Mouse (Mus musculus) megakaryocyte progenitor cell, adult 5-6 weeks (primary cell): ENCODE measurements at regions not wholly inside any gene's neighbourhood (a gene's known extent, or its start where the extent isn't known, plus 50 kb on each side); places are given as distances from the start of the nearest gene placed in this dataset.
"Not testable (repeated sequence)": the region's sequence is repeated elsewhere in the genome, so short reads cannot be mapped to it uniquely, and the experiment has no call there.

Experiments used
- ATAC-seq: replicated peaks from 2 replicates; pipeline ENCODE4 v1.8.0; 2016; ENCODE audit warnings: mild to moderate bottlenecking, moderate TSS enrichment, inconsistent platforms; ENCODE audit not compliant: poor library complexity

- no peak for ATAC-seq
These were observed 397.7 kb downstream of the Isl1 start for GRCm38 (mm10) chr13:115911524-115912459.

- ATAC-seq, result no peak
These were observed 398.5 kb downstream of the Isl1 start for GRCm38 (mm10) chr13:115910866-115911449.

- ATAC-seq, result no peak
These were observed 428.9 kb downstream of the Isl1 start for GRCm38 (mm10) chr13:115880616-115881015.

GRCm38 (mm10) chr13:115860480-115860879 is 449.0 kb downstream of the Isl1 start:
- ATAC-seq, result no peak

- ATAC-seq, result no peak
These were observed 452.9 kb downstream of the Isl1 start for GRCm38 (mm10) chr13:115856632-115857031.

- ATAC-seq, result no peak
These were observed 456.7 kb downstream of the Isl1 start for GRCm38 (mm10) chr13:115852689-115853356.

- ATAC-seq, result no peak
These were observed 466.4 kb downstream of the Isl1 start for GRCm38 (mm10) chr13:115843121-115843520.

- ATAC-seq, result no peak
These were observed 473.2 kb downstream of the Isl1 start for GRCm38 (mm10) chr13:115836203-115836768.

GRCm38 (mm10) chr13:115825191-115825590 is 484.3 kb downstream of the Isl1 start:
- no peak for ATAC-seq

- no peak for ATAC-seq
These were observed 487.0 kb downstream of the Isl1 start for GRCm38 (mm10) chr13:115822527-115822926.

GRCm38 (mm10) chr13:115814211-115814610 is 495.3 kb downstream of the Isl1 start:
- no peak for ATAC-seq

- ATAC-seq, result no peak
These were observed 510.2 kb downstream of the Isl1 start for GRCm38 (mm10) chr13:115799294-115799693.

GRCm38 (mm10) chr13:115751271-115751670 is 558.2 kb downstream of the Isl1 start:
- no peak for ATAC-seq

- not testable (repeated sequence) for ATAC-seq
These were observed 567.4 kb downstream of the Isl1 start for GRCm38 (mm10) chr13:115742080-115742479.

- no peak for ATAC-seq
These were observed 581.5 kb downstream of the Isl1 start for GRCm38 (mm10) chr13:115727986-115728385.

- no peak for ATAC-seq
These were observed 584.0 kb downstream of the Isl1 start for GRCm38 (mm10) chr13:115725356-115725952.

- ATAC-seq, result no peak
These were observed 590.2 kb downstream of the Isl1 start for GRCm38 (mm10) chr13:115719276-115719675.

GRCm38 (mm10) chr13:115718859-115719258 is 590.6 kb downstream of the Isl1 start:
- ATAC-seq, result no peak

GRCm38 (mm10) chr13:115696197-115696596 is 594.4 kb upstream of the Itga1 start:
- ATAC-seq, result no peak

GRCm38 (mm10) chr13:115687426-115687825 is 585.7 kb upstream of the Itga1 start:
- ATAC-seq, result no peak

- no peak for ATAC-seq
These were observed 577.8 kb upstream of the Itga1 start for GRCm38 (mm10) chr13:115679591-115679990.
